Mouse (Mus musculus) frontal cortex, postnatal 14 days (tissue): Measurements from ENCODE around the gene Plscr2.
A peak's percentile ranks its signal among the peaks of the same experiment; 100 is the strongest.

Source experiments
- DNase-seq, 2 experiments: peaks; one replicate each; pipeline ENCODE4 v3.0.0; 2022; ENCODE audit warnings: low spot score in 2 of 2

The Plscr2 gene

GRCm38 (mm10) chr9:92275486-92276207 is at the start of gene Plscr2:
Plscr2 (plus strand) TSS chr9:92275602.
- no peak for DNase-seq

GRCm38 (mm10) chr9:92226127-92226655 is 49.2 kb upstream of the Plscr2 start:
- no peak for DNase-seq

- DNase-seq, result no peak
These were observed 48.6 kb upstream of the Plscr2 start for GRCm38 (mm10) chr9:92226795-92227194.

GRCm38 (mm10) chr9:92228867-92229832 is 46.3 kb upstream of the Plscr2 start:
- DNase-seq, result no peak

GRCm38 (mm10) chr9:92229833-92230205 is 45.6 kb upstream of the Plscr2 start:
- DNase-seq, result no peak

- DNase-seq, result no peak
These were observed 40.4 kb upstream of the Plscr2 start for GRCm38 (mm10) chr9:92234901-92235458.

- DNase-seq, result no peak
These were observed 26.5 kb upstream of the Plscr2 start for GRCm38 (mm10) chr9:92248773-92249446.

- no peak for DNase-seq
These were observed 26.0 kb upstream of the Plscr2 start, which contains the start of gene Plscr1 for GRCm38 (mm10) chr9:92249447-92249852. Plscr1 (plus strand) TSS chr9:92249750.

GRCm38 (mm10) chr9:92249987-92250772 is 25.2 kb upstream of the Plscr2 start:
- peak; percentile 8 to 26 for DNase-seq

- DNase-seq, result no peak
These were observed 22.7 kb upstream of the Plscr2 start for GRCm38 (mm10) chr9:92252718-92253117.

- DNase-seq, result no peak
These were observed 21.6 kb upstream of the Plscr2 start for GRCm38 (mm10) chr9:92253585-92254321.

GRCm38 (mm10) chr9:92260481-92261159 is 14.8 kb upstream of the Plscr2 start:
- no peak for DNase-seq

GRCm38 (mm10) chr9:92265719-92266118 is 9.7 kb upstream of the Plscr2 start:
- DNase-seq, result no peak

GRCm38 (mm10) chr9:92266558-92267171 is 8.7 kb upstream of the Plscr2 start:
- no peak for DNase-seq

GRCm38 (mm10) chr9:92267732-92268131 is 7.7 kb upstream of the Plscr2 start:
- DNase-seq, result no peak

GRCm38 (mm10) chr9:92269829-92270404 is 5.5 kb upstream of the Plscr2 start:
- DNase-seq, result no peak

- DNase-seq, result peak in 1 of 2 experiments; percentile 7
These were observed 4.5 kb upstream of the Plscr2 start for GRCm38 (mm10) chr9:92270927-92271326.

- DNase-seq, result no peak
These were observed 2.8 kb upstream of the Plscr2 start for GRCm38 (mm10) chr9:92272650-92273049.

- no peak for DNase-seq
These were observed 2.1 kb upstream of the Plscr2 start for GRCm38 (mm10) chr9:92273271-92273670.
